In genomic region chr7:35753319-35754032, GRCm38 (mm10) we compare ENCODE assay signal across 8 mouse cellular contexts. TPM values are rescaled to one million over a fixed set of nuclear protein-coding genes. Genes with fewer than 3 reads are reported as not detected.
DNase-seq lines count a peak whose midpoint lies in the region; ATAC-seq and TF ChIP-seq lines count a peak whose summit lies in the region.

No protein-coding gene starts in this region.

- H3K9ac ChIP-seq in lung, embryonic 14.5 days, result peak overlapping the region; percentile 65
- H3K9ac ChIP-seq in forebrain, embryonic 15.5 days (replicated peaks), result peak overlapping the region; percentile 61
- peak overlapping the region; percentile 75 for H3K9ac ChIP-seq in limb, embryonic 12.5 days (replicated peaks)

- peak; percentile 27 for DNase-seq in adrenal gland, adult 2 months
- DNase-seq in adrenal gland, postnatal 4 days (ENCODE audit: low spot score in 2 of 2), result no peak
- peak; percentile 6 for DNase-seq in lung, embryonic 14.5 days
- DNase-seq in lung, postnatal 10 days, result no peak
- DNase-seq in retina, postnatal 1 day, result peak; percentile 26
- no peak for DNase-seq in urinary bladder, postnatal 36 days (ENCODE audit: low spot score in 2 of 2)

- 4% methylated on average over 15 of the region's 15 CpGs for WGBS in lung, embryonic 14.5 days
- WGBS in forebrain, embryonic 15.5 days, result 2% methylated on average over 15 of the region's 15 CpGs
- WGBS in limb, embryonic 12.5 days, result 5% methylated on average over 15 of the region's 15 CpGs

- H3K36me3 ChIP-seq in lung, embryonic 14.5 days (ENCODE audit: insufficient read depth), result peaks cover 25% of the 10 kb centered on the region
- H3K36me3 ChIP-seq in forebrain, embryonic 15.5 days, result peaks cover 22% of the 10 kb centered on the region
- peaks cover 33% of the 10 kb centered on the region for H3K36me3 ChIP-seq in limb, embryonic 12.5 days

- ATAC-seq in lung, embryonic 14.5 days (ENCODE audit: insufficient read depth), result peak; percentile 39; the same call in 1 of the 2 replicates
- peak; percentile 45; the same call in 1 of the 2 replicates for ATAC-seq in forebrain, embryonic 15.5 days (replicated peaks)
- ATAC-seq in limb, embryonic 12.5 days (ENCODE audit: insufficient number of reproducible peaks, insufficient read depth, low FRiP score, low TSS enrichment, low read depth), result no peak

- no peaks in the 10 kb centered on the region for H3K9me3 ChIP-seq in lung, embryonic 14.5 days (ENCODE audit: low read depth, low read length)
- H3K9me3 ChIP-seq in forebrain, embryonic 15.5 days, result no peaks in the 10 kb centered on the region
- no peaks in the 10 kb centered on the region for H3K9me3 ChIP-seq in limb, embryonic 12.5 days

- TF ChIP-seq CTCF in lung, embryonic 14.5 days (IDR thresholded peaks at IDR 0.05; ENCODE audit: low read depth), result no peak

- no peaks in the 10 kb centered on the region for H3K27me3 ChIP-seq in lung, embryonic 14.5 days (ENCODE audit: insufficient read depth, low read length)
- H3K27me3 ChIP-seq in forebrain, embryonic 15.5 days, result no peaks in the 10 kb centered on the region
- H3K27me3 ChIP-seq in limb, embryonic 12.5 days, result no peaks in the 10 kb centered on the region

- peak overlapping the region; percentile 90 for H3K4me2 ChIP-seq in lung, embryonic 14.5 days
- H3K4me2 ChIP-seq in forebrain, embryonic 15.5 days (replicated peaks), result peak overlapping the region; percentile 98
- H3K4me2 ChIP-seq in limb, embryonic 12.5 days, result peak overlapping the region; percentile 88

- peak overlapping the region; percentile 77 for H3K4me3 ChIP-seq in lung, embryonic 14.5 days (ENCODE audit: low read depth, low read length)
- peak overlapping the region; percentile 80 for H3K4me3 ChIP-seq in forebrain, embryonic 15.5 days
- peak overlapping the region; percentile 82 for H3K4me3 ChIP-seq in limb, embryonic 12.5 days (replicated peaks)

- no peak overlapping the region for H3K27ac ChIP-seq in lung, embryonic 14.5 days (ENCODE audit: low read depth)
- peak overlapping the region; percentile 60 for H3K27ac ChIP-seq in forebrain, embryonic 15.5 days (replicated peaks)
- H3K27ac ChIP-seq in limb, embryonic 12.5 days, result 0 out of 2 replicates have a peak overlapping the region, but pooled peaks have one; percentile 50

- H3K4me1 ChIP-seq in lung, embryonic 14.5 days (ENCODE audit: insufficient read depth), result 0 out of 2 replicates have a peak, but pooled peaks cover 6% of the 10 kb centered on the region
- H3K4me1 ChIP-seq in forebrain, embryonic 15.5 days, result peaks cover 27% of the 10 kb centered on the region
- H3K4me1 ChIP-seq in limb, embryonic 12.5 days (replicated peaks), result peaks cover 12% of the 10 kb centered on the region

RNA-seq across cellular contexts. Expression of gene Dpy19l3, which starts 0.8 kb away (rescaled TPM):
- 10 to 100 TPM; 52.1 to 71.8 TPM for total RNA-seq in adrenal gland, adult 2 months (2021)
- polyA plus RNA-seq in adrenal gland, adult 2 months (2012; rRNA removed), result 8.4 and 9.5 TPM in 2 replicates
- total RNA-seq in adrenal gland, postnatal 4 days (2021), result 10 to 100 TPM; 63.6 to 70.9 TPM
- 36.1 and 39.4 TPM in 2 replicates for polyA plus RNA-seq in lung, embryonic 14.5 days (2014; fragmentation: Nextera tagmentation; extraction: Ambion mirVana)
- polyA plus RNA-seq in forebrain, embryonic 15.5 days (2015; fragmentation: Nextera tagmentation; extraction: Ambion mirVana), result 50.3 and 54.6 TPM in 2 replicates
- polyA plus RNA-seq in limb, embryonic 12.5 days (2016; fragmentation: Nextera tagmentation; extraction: Ambion mirVana), result 35.8 and 39.2 TPM in 2 replicates

RNA-seq across cellular contexts. Expression of gene Zfp507, which starts 49.3 kb away (rescaled TPM):
- 10 to 100 TPM; 21.5 to 22.6 TPM for total RNA-seq in adrenal gland, adult 2 months (2021)
- polyA plus RNA-seq in adrenal gland, adult 2 months (2012; rRNA removed), result 3.1 and 4.1 TPM in 2 replicates
- 10 to 100 TPM; 39.2 to 39.5 TPM for total RNA-seq in adrenal gland, postnatal 4 days (2021)
- polyA plus RNA-seq in lung, embryonic 14.5 days (2014; fragmentation: Nextera tagmentation; extraction: Ambion mirVana), result 19.0 and 20.6 TPM in 2 replicates
- polyA plus RNA-seq in forebrain, embryonic 15.5 days (2015; fragmentation: Nextera tagmentation; extraction: Ambion mirVana), result 16.2 and 18.9 TPM in 2 replicates
- polyA plus RNA-seq in limb, embryonic 12.5 days (2016; fragmentation: Nextera tagmentation; extraction: Ambion mirVana), result 27.1 and 27.4 TPM in 2 replicates

Comparison
In these comparisons a context has a peak if more than half of its experiments do, and no peak if none do; other contexts are left out.
1. DNase-seq: peak in adrenal gland, adult 2 months (single experiment), lung, embryonic 14.5 days (single experiment) and retina, postnatal 1 day (single experiment); none in adrenal gland, postnatal 4 days (0 of 2), lung, postnatal 10 days (single experiment) and urinary bladder, postnatal 36 days (0 of 2).
2. Peak in every context shown above with its lines, with median percentiles within 50 percentile points of each other: H3K4me2 ChIP-seq, H3K4me3 ChIP-seq and H3K9ac ChIP-seq.